Mouse (Mus musculus): ENCODE data around the gene Gm3646.
A peak's percentile ranks its signal among the peaks of the same experiment; 100 is the strongest.

Gm3646 gene

DNA sequence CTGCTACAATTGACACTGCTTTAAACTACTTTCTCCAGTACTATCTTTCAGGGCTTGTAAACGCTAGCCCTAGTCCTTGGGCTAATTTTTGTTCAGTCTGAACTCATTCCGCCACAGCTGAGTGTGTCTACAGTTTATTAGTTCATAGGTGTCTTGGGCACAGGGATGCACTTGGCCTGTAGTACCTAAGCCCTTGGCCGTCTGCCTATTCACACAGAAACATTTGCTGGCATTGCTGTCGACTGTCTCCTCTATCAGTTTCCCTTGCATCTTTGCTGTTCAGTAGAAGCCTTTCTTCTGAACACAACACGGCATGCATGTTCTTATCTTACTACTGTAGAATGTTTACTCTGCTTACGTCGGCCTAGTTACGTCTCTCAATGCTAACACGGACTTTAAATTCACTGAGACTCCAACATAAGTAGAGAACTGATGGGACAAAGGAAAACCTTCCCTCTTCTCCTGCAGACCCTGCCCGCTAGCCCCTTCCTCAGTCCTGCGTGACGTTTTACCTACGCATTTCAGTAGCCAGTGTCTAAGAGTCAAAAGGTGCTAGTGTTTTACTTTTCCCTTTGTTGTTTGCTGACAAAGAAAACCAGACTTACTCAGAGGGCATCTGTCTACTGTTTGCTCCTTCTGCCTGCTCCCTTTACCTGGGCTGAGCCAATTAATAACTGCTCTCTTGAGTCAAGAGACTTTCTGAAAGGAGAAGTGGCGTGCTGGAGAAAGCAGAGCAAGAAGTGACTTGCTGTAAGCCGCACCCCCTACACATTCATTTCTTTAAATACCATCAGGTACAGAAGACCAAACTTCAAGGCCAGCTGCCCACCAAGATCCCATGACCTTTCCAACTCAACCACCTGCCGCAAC, 25.8 kb downstream of the Gm3646 start:
- no peak for DNase-seq (ENCODE audit: low spot score)

DNA sequence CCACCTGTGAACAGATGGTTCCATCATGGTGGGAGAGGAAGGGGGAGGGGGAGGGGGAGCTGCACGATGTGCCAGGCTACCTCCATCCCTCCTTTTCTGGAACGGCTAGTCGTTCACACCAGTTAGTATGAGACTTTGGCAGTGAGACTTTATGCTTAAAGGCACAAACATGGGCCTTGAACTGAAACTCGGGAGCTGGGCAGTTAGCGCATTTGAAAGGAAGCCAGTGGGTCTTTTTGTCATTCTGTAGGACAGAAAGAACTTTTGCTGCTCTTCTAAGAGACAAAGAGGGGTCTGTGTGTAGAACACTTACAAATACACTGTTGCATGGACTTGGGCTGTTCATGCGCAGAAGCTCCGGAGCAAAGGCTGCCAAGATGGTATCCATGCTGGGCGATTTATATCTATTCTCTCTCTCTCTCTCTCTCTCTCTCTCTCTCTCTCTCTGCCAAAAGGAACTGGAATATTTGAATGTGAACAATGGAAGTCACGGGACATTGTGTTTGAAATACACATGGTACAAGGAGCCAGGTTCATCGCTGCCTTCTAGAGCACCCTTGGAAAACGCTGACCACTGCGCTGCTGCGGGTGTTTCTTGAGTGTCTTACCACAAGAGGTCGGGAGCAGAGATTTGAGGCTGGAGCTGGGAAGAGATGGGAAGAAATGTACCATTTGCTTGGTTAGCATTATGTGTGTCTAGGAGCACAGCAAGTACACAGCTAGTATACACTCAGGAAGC, 31.0 kb downstream of the Gm3646 start:
- no peak for DNase-seq (ENCODE audit: low spot score)

DNA sequence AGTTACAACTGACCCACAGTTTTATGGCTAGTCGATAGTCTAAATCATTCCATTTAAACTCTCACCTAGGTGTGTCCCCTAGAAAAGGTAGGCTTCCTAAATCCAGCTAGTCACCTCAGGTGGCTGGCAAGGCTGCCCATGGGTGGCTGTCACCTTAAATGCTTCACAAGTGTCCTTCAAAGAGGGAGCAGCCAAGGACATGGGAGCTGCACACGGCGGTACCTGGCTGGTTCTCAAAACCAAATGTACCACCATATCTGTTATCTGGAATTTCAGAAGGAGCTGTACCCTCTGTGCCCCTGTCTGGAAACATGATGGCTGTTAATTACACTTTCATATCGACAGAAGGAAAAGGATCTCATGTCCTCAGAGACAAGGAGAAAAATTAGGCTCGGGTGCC, 31.6 kb downstream of the Gm3646 start:
- no peak for DNase-seq (ENCODE audit: low spot score)

DNA sequence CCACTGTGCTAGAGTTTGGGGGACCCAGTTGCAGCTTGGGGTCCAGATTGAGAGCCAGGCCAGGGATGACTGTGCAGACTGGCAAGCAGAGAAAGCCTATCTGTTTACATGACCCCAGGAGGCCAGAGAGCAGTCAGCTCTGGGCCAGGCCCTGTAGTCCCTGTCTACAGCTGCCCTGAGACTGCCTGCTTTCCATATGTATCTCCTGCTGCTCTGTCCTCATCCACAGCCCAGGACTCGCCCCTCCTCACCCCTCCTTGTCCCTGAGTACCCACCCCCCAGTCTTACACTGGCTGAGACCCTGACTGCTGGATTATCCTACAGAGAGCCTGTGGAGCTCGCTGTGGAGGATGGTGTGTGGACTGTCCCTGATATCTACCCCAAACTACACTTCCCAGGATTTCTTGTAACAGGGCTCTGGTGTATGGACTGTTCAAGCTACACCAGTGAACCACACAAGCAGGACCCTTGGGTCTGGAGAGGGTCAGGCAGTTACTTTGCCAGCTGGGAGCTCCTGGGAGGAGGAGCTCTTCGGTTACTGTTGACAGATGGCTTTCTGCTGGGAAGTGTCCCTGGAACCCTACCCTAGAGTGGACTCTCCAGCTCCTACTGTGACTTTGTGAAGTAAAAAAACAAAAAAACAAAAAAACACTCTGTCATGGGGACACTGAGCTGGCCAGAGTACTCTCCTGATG, 32.6 kb downstream of the Gm3646 start:
- DNase-seq (ENCODE audit: low spot score) = no peak

DNA sequence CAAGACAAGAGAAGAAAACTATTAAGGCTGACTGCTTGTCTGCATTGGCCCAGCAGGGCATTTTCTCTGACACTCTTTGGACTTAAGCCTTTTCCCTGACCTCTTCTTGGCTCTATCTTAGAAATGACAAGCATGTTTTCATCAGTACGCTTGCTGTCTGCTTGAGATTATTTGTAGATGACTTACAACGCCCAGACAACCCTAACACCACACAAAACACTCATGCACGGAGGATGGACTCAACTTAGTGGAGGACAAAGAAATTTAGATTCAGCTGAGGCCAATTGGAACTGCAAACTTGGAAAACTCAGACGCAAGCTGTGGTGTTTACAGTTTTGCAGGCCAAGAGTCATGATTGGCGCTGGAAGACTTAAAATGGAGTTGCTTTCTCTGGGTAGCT, 34.7 kb downstream of the Gm3646 start:
- no peak for DNase-seq (ENCODE audit: low spot score)

DNA sequence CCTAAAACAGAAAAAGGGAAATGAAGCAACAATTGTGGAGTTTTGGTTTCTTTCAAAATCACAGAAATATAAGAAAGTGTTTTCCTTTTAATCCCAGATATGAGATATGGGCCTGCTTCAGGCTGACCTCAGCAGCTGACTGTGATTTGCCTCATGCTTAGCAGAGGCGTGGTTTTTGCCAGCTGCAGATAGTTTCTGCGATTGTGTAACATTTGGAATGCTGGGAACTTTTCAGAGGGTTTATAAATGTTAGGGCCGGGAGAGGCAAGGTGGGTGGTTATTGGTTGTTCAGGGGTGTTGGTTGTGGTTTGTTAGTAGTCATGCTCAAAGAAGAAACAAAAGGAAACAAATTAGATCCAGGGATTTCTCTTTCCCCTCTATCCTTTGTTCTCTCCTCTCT, 37.1 kb downstream of the Gm3646 start:
- no peak for DNase-seq (ENCODE audit: low spot score)

DNA sequence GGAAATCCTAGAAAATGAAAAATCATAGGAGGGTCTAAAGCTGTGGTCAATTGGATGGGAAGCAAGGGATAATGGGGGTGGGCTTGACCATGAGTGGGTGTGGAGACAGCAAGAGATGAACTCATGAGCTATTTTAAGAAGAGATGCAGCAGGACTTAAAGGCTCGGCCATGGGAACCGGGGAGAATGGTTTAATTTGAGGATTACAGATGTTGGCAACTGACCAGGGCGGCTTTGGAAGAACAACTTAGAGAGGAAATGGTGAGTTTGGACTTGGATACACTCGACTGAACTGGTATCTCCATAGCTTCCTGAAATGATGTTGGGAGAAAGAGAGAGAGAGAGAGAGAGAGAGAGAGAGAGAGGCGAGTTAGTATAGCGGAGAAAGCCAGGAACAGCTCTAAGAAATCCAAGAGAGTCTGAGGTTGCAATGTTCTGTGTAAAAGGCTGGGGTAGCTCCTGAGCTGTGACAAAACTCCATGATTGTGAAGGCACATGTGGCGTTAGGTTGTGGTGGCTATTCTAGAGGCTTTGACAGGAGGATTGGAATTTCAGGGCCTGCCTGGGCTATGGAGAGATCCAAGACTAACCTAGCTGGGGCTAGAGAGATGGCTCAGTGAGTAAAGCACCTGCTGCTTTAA, 39.2 kb downstream of the Gm3646 start:
- DNase-seq (ENCODE audit: low spot score) = no peak

DNA sequence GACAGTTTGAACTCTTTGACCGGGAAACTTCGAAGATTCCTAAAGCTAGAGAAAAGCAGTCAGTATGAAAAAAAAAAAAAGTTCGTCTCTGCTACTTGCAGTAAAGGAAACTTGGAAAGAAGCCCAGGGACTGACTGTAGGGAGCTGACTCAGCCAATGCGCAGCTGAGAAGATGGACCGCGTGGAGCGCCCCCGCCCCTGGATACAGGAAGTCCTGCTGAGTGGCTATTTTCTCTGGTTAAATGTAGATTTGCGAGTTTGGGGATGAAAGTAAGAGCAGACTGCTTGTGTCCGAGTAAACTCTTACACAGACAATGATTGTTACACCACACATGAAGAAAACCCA, 43.1 kb downstream of the Gm3646 start:
- DNase-seq (ENCODE audit: low spot score) = peak; percentile 16

DNA sequence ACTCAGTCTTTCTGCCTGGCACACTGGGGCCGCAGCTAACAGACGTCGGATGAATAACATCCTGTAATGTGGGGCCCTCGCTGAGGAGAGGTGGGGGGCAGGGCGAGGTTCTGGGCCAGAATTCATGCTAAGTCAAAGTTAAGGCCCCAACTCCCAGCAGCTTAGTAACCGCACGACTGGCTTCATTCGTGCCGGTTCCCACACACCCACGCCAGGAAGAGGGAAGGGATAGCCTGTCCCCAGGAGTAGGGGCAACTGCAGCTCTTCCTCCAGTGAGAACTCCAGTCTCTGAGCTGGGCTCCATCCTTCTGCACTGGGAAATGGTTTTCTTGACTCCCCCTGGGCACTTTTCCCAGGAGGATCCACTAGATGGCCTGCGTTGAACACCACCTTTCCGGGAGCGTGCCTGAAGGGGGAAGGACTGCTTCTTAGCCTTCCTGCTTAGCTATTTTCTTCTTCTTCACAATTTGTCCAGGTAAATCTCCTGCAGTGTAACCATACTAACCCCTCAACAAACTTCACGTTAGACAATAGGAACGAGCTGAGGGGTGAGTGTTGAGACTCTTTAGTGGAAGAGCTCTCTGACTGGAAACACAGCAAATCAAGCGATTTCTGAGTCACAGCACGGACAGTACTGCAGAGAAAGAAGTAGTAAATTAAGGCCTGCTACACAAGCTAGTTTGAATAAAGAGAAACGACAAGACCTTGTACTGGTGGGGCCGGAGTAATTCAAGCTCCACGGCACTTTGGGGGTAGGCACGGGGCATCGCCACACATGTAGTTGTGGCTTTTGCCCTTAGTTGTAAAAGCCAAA, 43.7 kb downstream of the Gm3646 start:
- peak; percentile 67 for DNase-seq (ENCODE audit: low spot score)

DNA sequence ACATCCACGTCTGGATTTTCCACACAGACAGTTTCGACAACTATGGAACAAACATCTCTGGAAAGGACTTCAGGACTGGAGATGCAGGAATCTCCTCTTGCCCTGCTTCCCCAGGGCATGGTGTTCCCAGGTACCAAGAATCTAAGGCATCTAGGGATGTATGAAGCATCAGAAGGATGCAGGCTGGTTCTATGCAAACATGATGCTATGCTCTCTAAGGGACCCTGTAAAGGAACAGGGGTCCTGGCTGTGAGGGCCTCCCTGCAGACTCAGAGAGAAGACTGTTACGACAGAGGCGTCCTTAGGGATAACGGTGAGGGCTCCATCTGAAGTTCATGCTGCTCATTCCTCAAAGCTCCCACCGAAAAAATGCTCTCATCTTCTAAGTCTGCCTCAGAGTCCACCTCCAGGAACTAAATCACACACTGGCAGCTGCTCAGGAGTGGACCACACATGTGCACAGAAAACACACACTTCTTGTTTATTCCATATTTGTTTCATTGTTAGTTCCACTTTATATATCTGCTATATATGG, 44.9 kb downstream of the Gm3646 start:
- DNase-seq (ENCODE audit: low spot score) = no peak

DNA sequence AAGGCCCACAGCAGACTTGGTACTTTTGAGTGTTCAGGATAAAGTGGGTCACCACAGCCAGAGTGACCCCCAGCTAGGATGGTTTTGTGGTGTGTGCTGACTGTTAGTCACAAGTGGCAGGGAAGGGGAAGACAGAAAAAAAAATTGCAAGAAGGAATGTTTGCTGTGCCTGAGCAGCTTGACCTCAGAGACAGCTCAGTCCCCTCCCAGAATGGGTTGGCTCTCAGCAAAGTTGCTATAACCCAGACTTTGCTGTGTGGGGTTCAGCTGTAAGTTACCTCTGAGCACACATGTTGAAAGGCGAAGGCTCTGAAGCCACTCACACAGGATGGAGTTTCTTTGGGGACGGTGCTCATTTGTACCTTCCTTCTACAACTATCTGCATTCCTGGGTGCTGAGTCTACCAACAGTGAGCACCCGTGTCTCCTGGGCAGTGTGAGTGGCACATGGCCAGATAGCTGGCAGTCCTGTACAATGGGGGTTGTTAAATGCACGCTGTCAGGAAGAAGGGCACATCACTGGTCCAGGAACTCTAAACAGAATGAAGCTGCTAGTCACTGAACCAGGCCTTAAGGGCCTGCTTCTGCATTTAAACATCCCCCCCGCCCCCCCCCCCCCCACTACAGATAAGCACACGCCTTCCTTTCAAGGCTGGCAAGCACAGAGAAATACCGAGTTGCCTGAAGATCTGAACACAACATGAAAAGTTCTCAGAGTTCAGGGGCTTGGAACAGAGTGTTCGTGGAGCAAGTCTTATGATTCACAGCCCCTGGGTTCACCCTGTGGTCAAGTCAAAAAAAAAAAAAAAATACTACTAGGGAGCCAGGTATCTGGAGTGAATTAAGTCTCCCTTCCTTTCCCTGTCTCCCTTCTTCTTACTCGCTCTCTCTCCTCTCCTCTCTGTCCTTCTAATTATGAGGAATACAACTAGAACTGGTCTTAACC, 45.6 kb downstream of the Gm3646 start:
- no peak for DNase-seq (ENCODE audit: low spot score)

DNA sequence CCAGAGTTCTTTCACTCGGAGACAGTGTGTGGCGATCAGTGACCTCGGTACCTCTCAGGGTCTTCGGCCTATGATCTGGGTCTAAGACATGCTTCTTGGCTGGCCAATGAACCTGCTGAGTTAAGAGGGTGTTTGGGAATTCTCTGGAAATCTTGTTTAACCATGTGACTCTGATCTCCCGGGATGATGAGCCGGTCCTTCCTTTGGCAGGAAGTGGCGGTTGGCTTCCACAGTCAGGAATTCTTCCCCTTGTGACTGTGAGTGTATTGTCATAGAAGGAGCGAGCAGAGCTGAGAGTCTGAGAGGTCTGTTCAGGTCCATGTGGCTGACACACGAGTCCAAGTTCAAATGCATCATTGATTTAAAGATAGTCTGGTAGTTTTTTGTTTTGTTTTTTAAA, 46.9 kb downstream of the Gm3646 start:
- DNase-seq (ENCODE audit: low spot score) = no peak

DNA sequence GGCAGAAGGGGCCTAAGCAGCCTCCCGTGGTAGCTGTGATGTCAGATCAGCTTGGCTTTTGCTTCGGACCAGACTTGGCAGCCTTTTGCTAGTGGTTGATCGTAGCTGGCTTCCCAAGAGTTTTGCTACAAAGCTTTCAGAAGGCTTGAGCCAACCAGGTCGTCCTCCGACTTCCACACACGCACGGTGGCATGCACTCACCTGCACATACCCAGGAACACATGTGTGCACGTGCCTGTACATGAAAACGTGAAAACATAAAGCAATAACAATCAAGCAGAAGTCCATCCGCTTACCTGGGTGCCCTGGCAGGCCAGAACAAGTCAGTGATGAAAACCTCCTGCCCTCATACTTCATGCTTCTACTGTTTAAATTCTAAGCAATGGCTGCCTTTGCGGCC, 48.2 kb downstream of the Gm3646 start:
- no peak for DNase-seq (ENCODE audit: low spot score)

DNA sequence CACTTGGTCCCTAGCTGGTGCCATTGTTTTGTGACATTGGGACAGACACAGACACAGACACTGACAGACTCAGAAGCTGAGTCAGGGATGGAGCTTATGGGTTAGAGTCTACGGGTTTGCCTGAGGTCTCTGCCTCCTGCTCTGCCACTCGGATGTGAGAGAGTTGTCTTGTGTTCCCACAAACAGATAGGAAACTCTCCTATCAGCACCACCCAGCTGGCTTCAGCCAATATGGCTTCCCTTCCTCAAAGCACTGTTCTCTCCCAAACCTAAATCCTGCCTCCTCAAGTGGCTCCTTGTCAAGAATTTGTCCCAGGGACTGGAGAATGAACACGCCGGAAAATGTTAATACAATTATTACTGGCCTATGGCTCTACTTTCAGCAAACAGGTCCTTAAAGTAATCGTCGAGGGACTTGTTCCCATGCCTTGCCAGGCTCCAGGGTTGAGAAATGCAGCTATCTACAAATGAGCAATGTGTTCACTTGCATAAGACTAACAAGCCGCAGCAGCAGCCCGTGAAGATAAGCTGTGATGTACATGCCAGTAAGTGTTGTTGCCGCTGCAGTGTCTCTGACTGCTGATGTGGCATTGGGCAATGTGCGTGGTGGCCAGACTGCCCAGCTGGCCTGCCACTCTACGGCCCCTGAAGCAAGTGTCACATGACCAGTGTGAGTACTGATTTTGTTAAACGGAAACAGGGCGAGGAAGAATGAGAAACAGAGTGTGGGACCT, 50.7 kb downstream of the Gm3646 start:
- no peak for DNase-seq (ENCODE audit: low spot score)

All from T-cell, adult 2 months (primary cell).